In the genomic region with DNA sequence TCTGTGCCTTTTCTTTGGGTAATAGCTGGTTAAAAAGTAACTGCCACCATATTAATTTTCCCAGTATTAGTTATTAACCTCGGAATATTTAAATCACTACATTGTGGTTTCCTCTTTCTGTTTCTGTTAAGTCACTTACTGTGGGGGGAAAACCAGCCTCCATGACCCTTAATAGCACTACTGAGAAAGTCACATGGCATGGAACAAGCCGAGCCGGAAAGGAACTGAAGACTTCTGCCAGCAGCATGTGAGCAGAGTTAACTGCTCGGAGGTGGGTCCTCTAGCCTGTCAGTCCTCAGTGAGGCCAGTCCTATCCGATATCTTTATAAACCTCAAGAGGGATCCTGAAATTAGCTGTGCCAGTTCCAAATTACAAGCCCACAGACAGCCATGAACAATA, we compare ENCODE assay signal across 15 mouse cellular contexts.
A peak's percentile ranks its signal among the peaks of the same experiment; 100 is the strongest.
DNase-seq lines count a peak whose midpoint lies in the region; ATAC-seq and TF ChIP-seq lines count a peak whose summit lies in the region.
"Had no signal": no experiment of that assay in that cellular context is flagged by ENCODE, and none has a peak within 500 bp of the region (broad histone marks: within the 10 kb centered on the region; RNA-seq: fewer than 3 reads in every experiment).

No protein-coding gene starts in this region.

- no peak overlapping the region for H3K9ac ChIP-seq in heart, embryonic 16.5 days (ENCODE audit: low read length)
- no peak overlapping the region for H3K9ac ChIP-seq in heart, embryonic 12.5 days
- H3K9ac ChIP-seq in lung, postnatal 0 days (replicated peaks; ENCODE audit: low read depth), result no peak overlapping the region
- H3K9ac ChIP-seq in forebrain, embryonic 15.5 days (replicated peaks), result no peak overlapping the region
- H3K9ac ChIP-seq: intestine, embryonic 15.5 days; limb, embryonic 12.5 days; neural tube, embryonic 15.5 days had no signal

- 43% methylated on average over 5 of the region's 5 CpGs for WGBS in heart, embryonic 16.5 days
- 60% methylated on average over 5 of the region's 5 CpGs for WGBS in heart, embryonic 12.5 days
- 36% methylated on average over 5 of the region's 5 CpGs for whole genome bisulfite sequencing in lung, postnatal 0 days
- WGBS in forebrain, embryonic 15.5 days, result 89% methylated on average over 5 of the region's 5 CpGs

- DNase-seq in spleen, postnatal 36 days (ENCODE audit: low spot score in 2 of 2), result peak; percentile 35 to 48
- no peak for DNase-seq in spleen, adult 12 weeks (ENCODE audit: low spot score)
- peak; percentile 50 for DNase-seq in kidney, postnatal 10 days
- peak; percentile 53 for DNase-seq in splenic B cell, adult 2 months (ENCODE audit: low read depth, low spot score)
- no peak for DNase-seq in lung, postnatal 0 days (ENCODE audit: low spot score)
- DNase-seq: cerebellum, postnatal 25 days; heart, postnatal 4 days; layer of hippocampus, postnatal 36 days; lung, postnatal 4 days had no signal

- TF ChIP-seq EP300 in lung, postnatal 0 days (IDR thresholded peaks at IDR 0.05), result no peak

- TF ChIP-seq CTCF in lung, postnatal 0 days (IDR thresholded peaks at IDR 0.05), result no peak

- H3K9me3 ChIP-seq in heart, embryonic 16.5 days (replicated peaks; ENCODE audit: control insufficient read depth, low read length), result no peaks in the 10 kb centered on the region
- H3K9me3 ChIP-seq in heart, embryonic 12.5 days (replicated peaks), result peaks cover 6% of the 10 kb centered on the region; the same call in 1 of the 2 replicates
- no peaks in the 10 kb centered on the region for H3K9me3 ChIP-seq in lung, postnatal 0 days (ENCODE audit: low read length)
- no peaks in the 10 kb centered on the region for H3K9me3 ChIP-seq in forebrain, embryonic 15.5 days
- H3K9me3 ChIP-seq: intestine, embryonic 15.5 days; limb, embryonic 12.5 days; neural tube, embryonic 15.5 days had no signal

- no peak overlapping the region for H3K4me2 ChIP-seq in heart, embryonic 16.5 days (ENCODE audit: low read depth, low read length)
- no peak overlapping the region for H3K4me2 ChIP-seq in heart, embryonic 12.5 days
- no peak overlapping the region for H3K4me2 ChIP-seq in lung, postnatal 0 days (replicated peaks; ENCODE audit: low read depth, low read length)
- H3K4me2 ChIP-seq in forebrain, embryonic 15.5 days (replicated peaks), result no peak overlapping the region
- H3K4me2 ChIP-seq: intestine, embryonic 15.5 days; limb, embryonic 12.5 days; neural tube, embryonic 15.5 days had no signal

- no peaks in the 10 kb centered on the region for H3K4me1 ChIP-seq in heart, embryonic 16.5 days (ENCODE audit: control insufficient read depth, insufficient read depth, low read length)
- no peaks in the 10 kb centered on the region for H3K4me1 ChIP-seq in heart, embryonic 12.5 days (replicated peaks)
- no peaks in the 10 kb centered on the region for H3K4me1 ChIP-seq in lung, postnatal 0 days (ENCODE audit: insufficient read depth, low read depth, low read length)
- H3K4me1 ChIP-seq in forebrain, embryonic 15.5 days, result no peaks in the 10 kb centered on the region
- H3K4me1 ChIP-seq: intestine, embryonic 15.5 days; neural tube, embryonic 15.5 days had no signal

- H3K27ac ChIP-seq in heart, embryonic 16.5 days (ENCODE audit: low read length), result no peak overlapping the region
- H3K27ac ChIP-seq in heart, embryonic 12.5 days (ENCODE audit: poor library complexity, severe bottlenecking), result no peak overlapping the region
- no peak overlapping the region for H3K27ac ChIP-seq in lung, postnatal 0 days (ENCODE audit: low read length)
- H3K27ac ChIP-seq in forebrain, embryonic 15.5 days (replicated peaks), result no peak overlapping the region
- H3K27ac ChIP-seq: intestine, embryonic 15.5 days; limb, embryonic 12.5 days; neural tube, embryonic 15.5 days had no signal

- H3K27me3 ChIP-seq in heart, embryonic 16.5 days (ENCODE audit: control insufficient read depth, insufficient read depth, low read length), result no peaks in the 10 kb centered on the region
- H3K27me3 ChIP-seq in heart, embryonic 12.5 days (replicated peaks), result no peaks in the 10 kb centered on the region
- H3K27me3 ChIP-seq in splenic B cell, adult 2 months (ENCODE audit: control insufficient read depth, insufficient read depth, low read length, poor library complexity, severe bottlenecking), result no peaks in the 10 kb centered on the region
- H3K27me3 ChIP-seq in lung, postnatal 0 days (replicated peaks; ENCODE audit: insufficient read depth, low read length), result no peaks in the 10 kb centered on the region
- no peaks in the 10 kb centered on the region for H3K27me3 ChIP-seq in forebrain, embryonic 15.5 days
- H3K27me3 ChIP-seq: intestine, embryonic 15.5 days; limb, embryonic 12.5 days; neural tube, embryonic 15.5 days had no signal

- ATAC-seq in heart, embryonic 16.5 days (replicated peaks; ENCODE audit: extremely low read depth, insufficient read depth, low FRiP score), result peak; percentile 41; the same call in 1 of the 2 replicates
- ATAC-seq in heart, embryonic 12.5 days (ENCODE audit: insufficient number of reproducible peaks, low FRiP score), result no peak
- no peak for ATAC-seq in lung, postnatal 0 days
- ATAC-seq in forebrain, embryonic 15.5 days (replicated peaks), result no peak
- ATAC-seq: intestine, embryonic 15.5 days had no signal

- H3K36me3 ChIP-seq in heart, embryonic 16.5 days (ENCODE audit: control insufficient read depth, insufficient read depth), result no peaks in the 10 kb centered on the region
- no peaks in the 10 kb centered on the region for H3K36me3 ChIP-seq in heart, embryonic 12.5 days
- H3K36me3 ChIP-seq in splenic B cell, adult 2 months (ENCODE audit: control insufficient read depth, insufficient read depth, low read length, poor library complexity, severe bottlenecking), result no peaks in the 10 kb centered on the region
- no peaks in the 10 kb centered on the region for H3K36me3 ChIP-seq in lung, postnatal 0 days (ENCODE audit: insufficient read depth, low read length)
- H3K36me3 ChIP-seq in forebrain, embryonic 15.5 days, result no peaks in the 10 kb centered on the region
- H3K36me3 ChIP-seq: intestine, embryonic 15.5 days; limb, embryonic 12.5 days; neural tube, embryonic 15.5 days had no signal

- no peak overlapping the region for H3K4me3 ChIP-seq in heart, embryonic 16.5 days (ENCODE audit: low read length)
- no peak overlapping the region for H3K4me3 ChIP-seq in heart, embryonic 12.5 days
- H3K4me3 ChIP-seq in lung, postnatal 0 days (ENCODE audit: low read depth, low read length), result no peak overlapping the region
- no peak overlapping the region for H3K4me3 ChIP-seq in forebrain, embryonic 15.5 days
- H3K4me3 ChIP-seq: intestine, embryonic 15.5 days; limb, embryonic 12.5 days; neural tube, embryonic 15.5 days had no signal

Comparison
In these comparisons a context has a peak if more than half of its experiments do, and no peak if none do; other contexts are left out.
1. DNase-seq: peak in spleen, postnatal 36 days (2 of 2), kidney, postnatal 10 days (single experiment) and splenic B cell, adult 2 months (single experiment); none in spleen, adult 12 weeks (single experiment) and lung, postnatal 0 days (single experiment).